In genomic region chr6:77978476-77979240, GRCm38 (mm10) we compare ENCODE assay signal across 7 mouse cellular contexts. TPM values are rescaled to one million over a fixed set of nuclear protein-coding genes. Genes with fewer than 3 reads are reported as not detected.
A peak's percentile ranks its signal among the peaks of the same experiment; 100 is the strongest.
DNase-seq lines count a peak whose midpoint lies in the region; ATAC-seq and TF ChIP-seq lines count a peak whose summit lies in the region.

No protein-coding gene starts in this region.

- peak overlapping the region; percentile 76 for H3K4me2 ChIP-seq in lung, embryonic 14.5 days
- peak overlapping the region; percentile 84 for H3K4me2 ChIP-seq in embryonic facial prominence, embryonic 14.5 days (ENCODE audit: low read depth, low read length)
- peak overlapping the region; percentile 66 for H3K4me2 ChIP-seq in hindbrain, embryonic 16.5 days (ENCODE audit: low read length)
- peak overlapping the region; percentile 53 for H3K4me2 ChIP-seq in neural tube, embryonic 14.5 days (ENCODE audit: low read depth, low read length)

- 22% methylated on average over 10 of the region's 10 CpGs for WGBS in lung, embryonic 14.5 days
- WGBS in embryonic facial prominence, embryonic 14.5 days = 20% methylated on average over 10 of the region's 10 CpGs
- 5% methylated on average over 10 of the region's 10 CpGs for WGBS in hindbrain, embryonic 16.5 days
- 10% methylated on average over 10 of the region's 10 CpGs for WGBS in neural tube, embryonic 14.5 days

- H3K27me3 ChIP-seq in lung, embryonic 14.5 days (ENCODE audit: insufficient read depth, low read length) = no peaks in the 10 kb centered on the region
- no peaks in the 10 kb centered on the region for H3K27me3 ChIP-seq in embryonic facial prominence, embryonic 14.5 days (replicated peaks; ENCODE audit: control insufficient read depth, insufficient read depth, low read length)
- no peaks in the 10 kb centered on the region for H3K27me3 ChIP-seq in hindbrain, embryonic 16.5 days (replicated peaks; ENCODE audit: control insufficient read depth, insufficient read depth, low read length)
- H3K27me3 ChIP-seq in neural tube, embryonic 14.5 days (ENCODE audit: control insufficient read depth, insufficient read depth, low read length) = no peaks in the 10 kb centered on the region

- peak overlapping the region; percentile 46 for H3K4me3 ChIP-seq in lung, embryonic 14.5 days (ENCODE audit: low read depth, low read length)
- peak overlapping the region; percentile 54 for H3K4me3 ChIP-seq in embryonic facial prominence, embryonic 14.5 days (ENCODE audit: low read depth, low read length)
- peak overlapping the region; percentile 70 for H3K4me3 ChIP-seq in hindbrain, embryonic 16.5 days (ENCODE audit: low read length)
- H3K4me3 ChIP-seq in neural tube, embryonic 14.5 days (ENCODE audit: low read depth, low read length) = peak overlapping the region; percentile 66

- H3K27ac ChIP-seq in lung, embryonic 14.5 days (ENCODE audit: low read depth) = no peak overlapping the region
- H3K27ac ChIP-seq in embryonic facial prominence, embryonic 14.5 days (replicated peaks; ENCODE audit: low read depth, low read length) = no peak overlapping the region
- peak overlapping the region; percentile 96 for H3K27ac ChIP-seq in hindbrain, embryonic 16.5 days (ENCODE audit: low read depth, low read length)
- peak overlapping the region; percentile 94 for H3K27ac ChIP-seq in neural tube, embryonic 14.5 days (ENCODE audit: low read depth, low read length)

- H3K4me1 ChIP-seq in lung, embryonic 14.5 days (ENCODE audit: insufficient read depth) = no peaks in the 10 kb centered on the region
- H3K4me1 ChIP-seq in embryonic facial prominence, embryonic 14.5 days (ENCODE audit: control insufficient read depth, insufficient read depth, low read length) = no peaks in the 10 kb centered on the region; the same call in 1 of the 2 replicates
- peaks cover 22% of the 10 kb centered on the region for H3K4me1 ChIP-seq in hindbrain, embryonic 16.5 days (ENCODE audit: control insufficient read depth, insufficient read depth, low read depth, low read length)
- H3K4me1 ChIP-seq in neural tube, embryonic 14.5 days (ENCODE audit: control insufficient read depth, insufficient read depth, low read length) = peaks cover 9% of the 10 kb centered on the region

- no peaks in the 10 kb centered on the region for H3K9me3 ChIP-seq in lung, embryonic 14.5 days (ENCODE audit: low read depth, low read length)
- no peaks in the 10 kb centered on the region for H3K9me3 ChIP-seq in embryonic facial prominence, embryonic 14.5 days (ENCODE audit: control insufficient read depth, low read length)
- H3K9me3 ChIP-seq in hindbrain, embryonic 16.5 days (ENCODE audit: control insufficient read depth, low read length) = no peaks in the 10 kb centered on the region
- H3K9me3 ChIP-seq in neural tube, embryonic 14.5 days (ENCODE audit: control insufficient read depth, low read length) = no peaks in the 10 kb centered on the region

- DNase-seq in lung, embryonic 14.5 days = no peak
- DNase-seq in lung, postnatal 10 days = no peak
- no peak for DNase-seq in embryonic facial prominence, embryonic 14.5 days (ENCODE audit: low spot score)
- no peak for DNase-seq in adrenal gland, adult 18-20 months (ENCODE audit: low spot score in 2 of 2)
- no peak for DNase-seq in spleen, postnatal 36 days (ENCODE audit: low spot score in 2 of 2)

- ATAC-seq in lung, embryonic 14.5 days (ENCODE audit: insufficient read depth) = peak; percentile 18; the same call in 1 of the 2 replicates
- ATAC-seq in embryonic facial prominence, embryonic 14.5 days (ENCODE audit: low read depth) = 0 out of 2 replicates have a peak, but pooled peaks have one; percentile 0
- ATAC-seq in hindbrain, embryonic 16.5 days = peak; percentile 27; the same call in 1 of the 2 replicates
- ATAC-seq in neural tube, embryonic 14.5 days (ENCODE audit: low read depth) = peak; percentile 24

- no peak for TF ChIP-seq CTCF in lung, embryonic 14.5 days (IDR thresholded peaks at IDR 0.05; ENCODE audit: low read depth)

- no peaks in the 10 kb centered on the region for H3K36me3 ChIP-seq in lung, embryonic 14.5 days (ENCODE audit: insufficient read depth)
- no peaks in the 10 kb centered on the region for H3K36me3 ChIP-seq in embryonic facial prominence, embryonic 14.5 days (ENCODE audit: control insufficient read depth, insufficient read depth, low read length)
- no peaks in the 10 kb centered on the region for H3K36me3 ChIP-seq in hindbrain, embryonic 16.5 days (ENCODE audit: control insufficient read depth, insufficient read depth, low read length)
- no peaks in the 10 kb centered on the region for H3K36me3 ChIP-seq in neural tube, embryonic 14.5 days (ENCODE audit: control insufficient read depth, insufficient read depth, low read length)

- peak overlapping the region; percentile 26; the same call in 1 of the 2 replicates for H3K9ac ChIP-seq in lung, embryonic 14.5 days
- H3K9ac ChIP-seq in embryonic facial prominence, embryonic 14.5 days (ENCODE audit: low read depth, low read length) = peak overlapping the region; percentile 65
- peak overlapping the region; percentile 87 for H3K9ac ChIP-seq in hindbrain, embryonic 16.5 days (ENCODE audit: low read depth, low read length)
- peak overlapping the region; percentile 77 for H3K9ac ChIP-seq in neural tube, embryonic 14.5 days (replicated peaks; ENCODE audit: low read depth, low read length)

RNA-seq across cellular contexts. Expression of gene Ctnna2, which starts 0.8 kb away (rescaled TPM):
- 3.6 and 4.4 TPM in 2 replicates for polyA plus RNA-seq in lung, embryonic 14.5 days (2014; fragmentation: Nextera tagmentation; extraction: Ambion mirVana)
- 9.6 and 11.1 TPM in 2 replicates for polyA plus RNA-seq in embryonic facial prominence, embryonic 14.5 days (2014; fragmentation: Nextera tagmentation; extraction: Ambion mirVana)
- 119 and 126 TPM in 2 replicates for polyA plus RNA-seq in hindbrain, embryonic 16.5 days (2015; fragmentation: Nextera tagmentation; extraction: Ambion mirVana)
- 108 and 150 TPM in 2 replicates for polyA plus RNA-seq in neural tube, embryonic 14.5 days (2014; fragmentation: Nextera tagmentation; extraction: Ambion mirVana)
- 1 to 10 TPM; 2.6 to 3.5 TPM for total RNA-seq in adrenal gland, adult 18-20 months (2021)

Comparison
In these comparisons a context has a peak if more than half of its experiments do, and no peak if none do; other contexts are left out.
1. H3K27ac ChIP-seq: peak in hindbrain, embryonic 16.5 days (single experiment) and neural tube, embryonic 14.5 days (single experiment); none in lung, embryonic 14.5 days (single experiment) and embryonic facial prominence, embryonic 14.5 days (single experiment).
2. H3K9ac ChIP-seq: peak in every context shown above with its lines; median percentile 87 in hindbrain, embryonic 16.5 days; 77 in neural tube, embryonic 14.5 days; 65 in embryonic facial prominence, embryonic 14.5 days; 26 in lung, embryonic 14.5 days.
3. Peak in every context shown above with its lines, with median percentiles within 50 percentile points of each other: ATAC-seq, H3K4me2 ChIP-seq and H3K4me3 ChIP-seq.